Mouse (Mus musculus) left cerebral cortex, postnatal 4 days (tissue): ENCODE results near the gene Mip. TPM values are rescaled to one million over a fixed set of nuclear protein-coding genes. Genes with fewer than 3 reads are reported as not detected.
A peak's percentile ranks its signal among the peaks of the same experiment; 100 is the strongest.
"Not testable (repeated sequence)": the region's sequence is repeated elsewhere in the genome, so short reads cannot be mapped to it uniquely, and the experiment has no call there.

Source experiments
- DNase-seq: peaks from one replicate; pipeline ENCODE4 v3.0.0-alpha.2; 2022
- intact Hi-C: fragments of 180-260 bp; cut with DNase I; formaldehyde crosslinking; loops from one replicate; pipeline ENCODE4 v1.15.1; 2025
- total RNA-seq, 2 experiments: library from RNA; stranded (reverse); gene quantifications; 2 replicates each; pipeline ENCODE4 v1.2.3; 2021

Mip gene
- total RNA-seq, 2 experiments from 2014 or later = not detected

DNA sequence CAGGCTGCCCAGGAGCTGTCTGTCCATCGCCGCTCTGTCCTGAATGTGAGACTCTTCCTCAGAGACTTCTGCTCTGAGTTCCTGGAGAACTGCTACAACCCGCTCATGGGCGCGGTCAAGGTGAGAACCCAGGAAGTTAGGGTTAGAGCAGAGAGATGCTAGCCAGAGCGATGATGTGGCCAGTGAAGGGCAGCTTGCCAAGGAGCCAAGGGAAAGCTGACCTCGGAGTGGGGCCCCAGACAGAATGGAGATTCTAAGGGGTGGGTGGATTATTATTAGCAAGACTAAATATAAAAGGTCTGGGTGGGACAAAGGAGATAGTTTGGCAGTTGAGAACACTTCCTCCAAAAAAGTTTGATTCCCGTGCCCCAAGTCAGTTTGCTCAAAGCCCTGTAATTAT, 17.6 kb downstream of the Mip start:
- DNase-seq = no peak
- intact Hi-C loops = no loop called here

- DNase-seq = no peak
- intact Hi-C loops = no loop called here
Observed at GRCm38 (mm10) chr10:128244121-128244520, 18.5 kb downstream of the Mip start.

DNA sequence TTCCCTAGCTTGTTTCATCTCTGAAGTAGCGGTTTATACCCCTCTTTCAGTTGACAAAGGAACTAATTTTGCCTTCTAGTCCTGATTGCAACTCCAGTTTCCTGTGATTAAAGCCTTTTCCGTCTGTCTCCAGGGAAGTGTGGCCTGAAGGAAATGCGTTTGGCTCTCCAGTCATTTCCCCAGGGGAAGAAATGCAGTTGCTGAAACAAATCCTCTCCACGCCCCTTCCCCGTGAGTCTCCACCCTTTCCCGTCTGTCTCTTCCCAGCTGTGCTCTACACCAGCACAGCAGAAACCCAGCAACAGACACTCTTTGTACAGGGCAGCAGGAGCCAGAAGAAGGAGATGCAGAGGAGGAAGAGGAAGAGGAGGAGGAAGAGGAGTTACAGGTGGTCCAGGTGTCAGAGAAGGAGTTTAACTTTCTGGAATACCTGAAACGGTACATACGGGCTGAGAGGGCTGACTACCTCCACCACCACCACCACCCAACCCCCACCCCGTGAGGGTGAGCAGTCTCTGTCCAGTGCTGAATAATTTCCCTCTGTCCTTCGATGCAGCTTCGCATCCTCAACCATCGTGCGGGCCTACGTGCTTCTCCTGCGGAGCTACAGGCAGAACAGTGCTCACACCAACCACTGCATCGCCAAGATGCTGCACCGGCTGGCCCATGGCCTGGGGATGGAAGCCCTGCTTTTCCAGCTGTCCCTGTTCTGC, 21.5 kb downstream of the Mip start:
- no peak for DNase-seq
- intact Hi-C loops = no loop called here

GRCm38 (mm10) chr10:128250565-128250964, 24.9 kb downstream of the Mip start:
- intact Hi-C loops = no loop called here
- no peak for DNase-seq

DNA sequence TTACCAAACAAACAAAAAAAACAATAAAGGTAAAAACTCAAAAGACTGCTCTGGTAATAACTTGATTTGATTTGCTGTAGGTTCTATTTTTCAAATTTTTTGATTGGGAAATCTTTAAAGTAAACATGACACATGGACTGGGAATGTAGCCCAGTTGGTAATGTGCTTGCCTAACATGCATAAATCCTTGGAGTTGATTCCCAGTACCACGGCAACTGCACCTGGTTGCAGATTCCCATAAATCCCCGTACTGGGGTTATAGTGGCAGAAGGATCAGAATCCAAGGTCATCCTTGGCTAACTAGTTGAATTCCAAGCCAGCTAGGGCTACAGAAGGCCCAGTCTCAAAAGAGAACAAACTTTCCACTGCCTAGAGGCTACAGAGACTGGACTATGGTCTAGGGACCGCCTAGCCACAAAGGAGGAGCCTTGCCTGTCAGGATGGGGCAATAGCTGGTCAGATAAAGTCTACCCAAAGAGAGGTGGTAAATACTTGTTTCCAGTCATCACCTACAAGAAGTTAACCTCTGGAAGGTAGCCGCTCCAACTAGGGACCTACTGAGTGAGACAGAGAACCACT, 28.1 kb downstream of the Mip start, which contains the start of gene Apon:
Gene Apon (plus strand): TSS at position 420 of the 579 bp plus-strand sequence.
- intact Hi-C loops = no loop called here
- no peak for DNase-seq

GRCm38 (mm10) chr10:128255925-128256324, 30.3 kb downstream of the Mip start:
- intact Hi-C loops = no loop called here
- no peak for DNase-seq

GRCm38 (mm10) chr10:128256328-128256727, 30.7 kb downstream of the Mip start:
- no peak for DNase-seq
- intact Hi-C loops = no loop called here

GRCm38 (mm10) chr10:128258953-128259352, 33.3 kb downstream of the Mip start:
- DNase-seq = no peak
- intact Hi-C loops = no loop called here

DNA sequence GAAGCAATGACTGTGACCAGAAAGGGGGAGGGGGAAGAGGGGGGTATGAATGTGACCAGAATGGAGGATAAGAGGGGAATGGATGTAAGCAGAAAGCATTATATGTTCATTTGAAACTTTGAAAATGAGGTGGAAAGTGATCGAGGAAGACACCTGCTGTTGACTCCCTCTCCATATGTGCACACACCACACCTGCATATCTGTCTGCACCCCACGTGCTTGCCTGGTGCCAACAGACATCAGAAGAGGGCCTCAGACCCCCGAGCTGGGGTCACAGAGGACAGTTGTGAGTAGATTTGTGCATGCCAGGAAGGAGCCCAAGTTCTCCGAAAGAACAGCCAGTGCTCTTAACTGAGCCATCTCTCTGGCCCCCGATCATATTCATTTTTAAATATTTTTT, 34.3 kb downstream of the Mip start:
- intact Hi-C loops = no loop called here
- DNase-seq = no peak

GRCm38 (mm10) chr10:128260376-128260775, 34.7 kb downstream of the Mip start:
- intact Hi-C loops = not testable (repeated sequence)

GRCm38 (mm10) chr10:128262300-128262699, 36.7 kb downstream of the Mip start:
- DNase-seq = no peak
- intact Hi-C loops = no loop called here

More at GRCm38 (mm10) chr10:128260376-128260775, 34.7 kb downstream of the Mip start:
- not testable (repeated sequence) for DNase-seq

GRCm38 (mm10) chr10:128263393-128264310, 38.0 kb downstream of the Mip start:
- DNase-seq = no peak
- intact Hi-C loops = no loop called here

DNA sequence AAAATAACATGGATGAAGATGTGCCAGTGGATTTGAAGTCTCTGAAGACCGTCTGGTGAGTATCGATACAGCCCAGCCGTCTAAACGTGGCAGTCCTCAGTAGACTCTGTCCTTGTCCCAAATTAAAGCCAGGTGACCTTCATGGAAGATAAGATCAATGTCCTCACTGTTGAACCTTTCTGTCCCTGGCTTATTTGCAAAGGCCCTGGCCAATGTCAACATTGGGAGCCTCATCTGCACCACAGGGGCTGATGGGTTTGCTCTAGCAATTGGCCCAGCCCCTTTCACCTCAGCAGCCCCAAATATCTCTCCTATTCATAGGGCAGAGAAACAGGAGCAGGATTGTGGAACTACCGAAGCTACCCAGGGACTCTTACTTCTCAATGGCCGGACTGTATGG, 42.7 kb downstream of the Mip start, which contains the start of gene Apof:
Gene Apof (plus strand): TSS at position 301 of the 400 bp plus-strand sequence.
- intact Hi-C loops = no loop called here
- no peak for DNase-seq

- no peak for DNase-seq
- intact Hi-C loops = no loop called here
Observed at GRCm38 (mm10) chr10:128269206-128269910, 43.7 kb downstream of the Mip start.

- intact Hi-C loops = no loop called here
- DNase-seq = peak; percentile 97
Observed at GRCm38 (mm10) chr10:128270287-128270841, 44.7 kb downstream of the Mip start, which contains the start of gene Stat2. Gene Stat2, plus strand, starts transcription at chr10:128270559.

DNA sequence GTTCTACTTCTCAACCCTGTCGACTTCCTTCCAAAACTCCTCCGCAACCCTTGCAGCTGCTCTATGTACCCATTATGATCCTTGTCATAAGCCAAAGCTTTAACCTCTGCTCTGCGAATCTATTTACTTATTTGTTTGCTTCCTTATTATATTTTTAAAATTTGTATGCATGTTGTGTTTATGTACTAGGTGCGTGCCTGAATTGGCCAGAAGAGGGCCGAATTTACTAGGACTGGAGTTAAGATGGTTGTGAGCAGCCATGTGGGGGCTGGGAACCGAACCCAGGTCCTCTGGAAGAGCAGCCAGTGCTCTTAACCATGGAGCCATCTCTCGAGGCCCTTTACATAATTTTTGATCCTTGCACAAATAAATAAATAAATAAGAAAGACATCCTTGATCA, 45.2 kb downstream of the Mip start:
- no peak for DNase-seq
- intact Hi-C loops = no loop called here

DNA sequence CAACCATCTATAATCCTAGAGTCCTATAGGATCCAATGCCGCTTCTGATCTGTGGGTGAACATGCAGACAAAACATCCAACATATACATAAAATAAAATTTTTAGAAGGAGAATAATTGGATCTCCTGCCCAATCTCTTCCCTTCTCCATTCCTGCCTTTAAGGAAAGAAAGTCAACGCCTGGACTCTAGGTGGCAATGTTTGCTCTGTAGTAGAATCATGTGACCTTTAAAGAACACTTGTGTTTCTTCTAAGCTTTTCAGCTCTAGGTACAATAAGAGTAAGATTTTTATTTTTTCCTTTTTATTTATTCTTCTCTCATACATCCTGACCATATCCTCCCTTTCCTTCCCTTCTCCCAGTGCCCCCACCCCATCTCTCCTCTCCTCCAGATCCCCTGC, 46.2 kb downstream of the Mip start:
- intact Hi-C loops = no loop called here
- DNase-seq = no peak

- intact Hi-C loops, DNase-seq: not testable (repeated sequence)
Observed at GRCm38 (mm10) chr10:128272819-128273439, 47.3 kb downstream of the Mip start.

GRCm38 (mm10) chr10:128275374-128275773, 49.7 kb downstream of the Mip start:
- intact Hi-C loops, DNase-seq: not testable (repeated sequence)

- DNase-seq = no peak
- intact Hi-C loops = no loop called here
Observed at GRCm38 (mm10) chr10:128278158-128278557, 52.5 kb downstream of the Mip start.
